Mouse (Mus musculus) intestine, embryonic 15.5 days (tissue): Measurements from ENCODE around the gene Axin1. TPM values are rescaled to one million over a fixed set of nuclear protein-coding genes. Genes with fewer than 3 reads are reported as not detected.
A peak's percentile ranks its signal among the peaks of the same experiment; 100 is the strongest.

Experiments
- ATAC-seq: fragments of 200-750 bp; cut with Nextera tagmentation; 2 replicates; pipeline ENCODE4 v1.8.0; 2017; ENCODE audit warnings: moderate TSS enrichment, moderate library complexity
- H3K27ac ChIP-seq: fragments of 300-500 bp; sonication (generic); 2 replicates; pipeline ENCODE4 v1.5.1; 2015; ENCODE audit warnings: mild to moderate bottlenecking, inconsistent platforms
- H3K27me3 ChIP-seq: fragments of 300-500 bp; sonication (generic); replicated peaks from 2 replicates; pipeline ENCODE4 v1.6.1; 2015; ENCODE audit warnings: inconsistent platforms
- H3K36me3 ChIP-seq: fragments of 300-500 bp; sonication (generic); 2 replicates; pipeline ENCODE4 v1.6.1; 2015; ENCODE audit warnings: inconsistent platforms
- H3K4me1 ChIP-seq: fragments of 300-500 bp; sonication (generic); replicated peaks from 2 replicates; pipeline ENCODE4 v1.6.1; 2015; ENCODE audit warnings: inconsistent platforms
- H3K4me2 ChIP-seq: fragments of 300-500 bp; sonication (generic); replicated peaks from 2 replicates; pipeline ENCODE4 v1.6.1; 2015; ENCODE audit warnings: mild to moderate bottlenecking, inconsistent platforms
- H3K4me3 ChIP-seq: fragments of 300-500 bp; sonication (generic); replicated peaks from 2 replicates; pipeline ENCODE4 v1.5.1; 2015; ENCODE audit warnings: inconsistent platforms
- H3K9ac ChIP-seq: fragments of 300-500 bp; sonication (generic); 2 replicates; pipeline ENCODE4 v1.6.1; 2015; ENCODE audit warnings: inconsistent platforms
- H3K9me3 ChIP-seq: fragments of 300-500 bp; sonication (generic); 2 replicates; pipeline ENCODE4 v1.6.1; 2016; ENCODE audit warnings: inconsistent platforms
- WGBS: fragments of 180-500 bp; shearing (Covaris S2); methylation state at CpG from one replicate; pipeline ENCODE4 v1.1.7; 2015; 5-methylcytosine and 5-hydroxymethylcytosine counted together
- polyA plus RNA-seq: library from polyadenylated mRNA; unstranded; fragments of >200 nt; fragmentation: Nextera tagmentation; extraction: Ambion mirVana; gene quantifications from 2 replicates; pipeline ENCODE4 v1.2.1, GENCODE M21; 2015

Axin1 gene
- polyA plus RNA-seq, 1 experiment from 2014 or later = 17.8 TPM

DNA sequence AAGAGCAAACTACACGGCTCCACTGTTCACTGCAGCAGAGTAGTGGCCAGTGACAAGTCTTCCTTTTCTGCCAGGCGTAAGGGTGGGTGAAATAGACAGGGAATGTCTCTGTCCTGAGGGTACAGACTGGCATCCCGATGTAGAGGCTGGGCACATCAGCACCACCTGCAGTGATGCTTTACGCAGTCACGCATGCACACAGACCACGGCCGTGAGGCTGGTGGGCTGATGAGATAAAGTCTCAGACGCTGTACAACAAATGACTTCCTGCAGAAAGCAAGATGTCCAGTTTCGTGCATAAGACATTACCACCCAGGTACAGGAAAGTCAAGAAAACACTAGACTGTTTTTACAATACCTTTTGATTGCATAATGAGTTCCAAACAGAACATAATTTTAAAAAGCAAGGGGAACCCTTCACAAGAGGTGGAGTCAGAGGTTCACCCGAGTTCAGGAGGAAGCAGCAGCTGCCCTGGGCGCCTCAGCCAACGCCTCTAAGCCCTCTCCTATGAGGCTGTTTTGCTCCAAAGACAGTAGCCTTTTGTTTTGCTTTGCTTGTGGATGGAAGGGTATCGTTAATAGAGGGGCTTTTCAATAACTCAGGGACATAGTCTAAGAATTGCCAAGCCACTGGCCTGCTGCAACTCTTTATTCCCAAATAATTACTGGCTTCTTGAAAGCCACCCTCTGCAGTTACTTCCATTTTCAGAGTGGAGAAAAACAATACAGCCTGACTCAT is 96.8 kb downstream of the Axin1 start:
- 50% methylated on average over 13 of the region's 13 CpGs for WGBS
- Histone ChIP-seq H3K36me3 (no peaks in the 10 kb centered on the region), H3K9me3 (no peaks in the 10 kb centered on the region), H3K27me3 (no peaks in the 10 kb centered on the region), H3K4me3 (no peak overlapping the region), H3K27ac (peak overlapping the region; percentile 61), H3K4me2 (peak overlapping the region; percentile 4; the same call in 1 of the 2 replicates), H3K9ac (no peak overlapping the region), H3K4me1 (peaks cover 7% of the 10 kb centered on the region)
- peak; percentile 22; the same call in 1 of the 2 replicates for ATAC-seq

DNA sequence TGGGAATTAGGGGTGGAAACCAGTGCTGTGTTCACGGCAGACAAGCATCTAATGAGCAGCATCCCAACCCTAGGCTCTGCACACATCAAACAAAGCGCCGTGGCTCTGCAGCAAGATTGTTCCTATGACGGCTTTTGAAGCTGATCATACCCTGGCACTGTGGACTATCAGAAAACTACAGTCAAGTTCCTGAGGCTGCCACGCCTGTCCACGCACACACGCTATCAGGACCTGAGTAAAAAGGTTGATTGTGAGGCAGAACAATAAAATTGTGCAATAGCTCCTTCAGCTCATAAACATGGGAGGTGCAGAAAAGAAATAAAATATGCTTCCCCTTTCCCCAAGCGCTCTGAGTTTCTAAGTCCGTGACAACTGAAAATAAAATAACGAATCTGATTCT is 99.2 kb downstream of the Axin1 start:
- ATAC-seq = peak; percentile 81
- no peaks in the 10 kb centered on the region for H3K36me3 ChIP-seq
- 68% methylated on average over 10 of the region's 10 CpGs for WGBS
- no peaks in the 10 kb centered on the region for H3K27me3 ChIP-seq
- H3K4me3 ChIP-seq = no peak overlapping the region
- H3K27ac ChIP-seq = peak overlapping the region; percentile 54
- H3K4me1 ChIP-seq = peaks cover 12% of the 10 kb centered on the region
- 0 out of 2 replicates have a peak overlapping the region, but pooled peaks have one; percentile 22 for H3K4me2 ChIP-seq
- no peak overlapping the region for H3K9ac ChIP-seq
- no peaks in the 10 kb centered on the region for H3K9me3 ChIP-seq

DNA sequence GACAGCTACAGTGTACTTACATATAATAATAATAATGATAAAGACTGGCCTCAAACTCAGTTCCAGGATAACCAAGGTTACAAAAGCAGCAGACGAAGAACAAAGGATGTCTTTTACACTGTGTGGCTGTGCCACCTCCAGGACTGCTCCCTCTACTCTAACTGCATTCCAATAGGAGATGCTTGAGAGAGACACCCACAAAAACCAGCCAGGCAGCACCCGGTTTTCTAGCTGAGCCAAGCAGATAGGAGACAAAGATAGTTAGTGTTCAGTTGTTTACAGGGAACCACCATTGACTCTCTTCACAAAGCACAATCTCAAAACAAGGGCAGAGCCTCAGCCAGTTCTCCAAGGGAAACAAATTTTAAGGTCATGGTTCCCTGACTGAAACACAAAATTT is 101.1 kb downstream of the Axin1 start:
- H3K27me3 ChIP-seq = no peaks in the 10 kb centered on the region
- H3K9me3 ChIP-seq = no peaks in the 10 kb centered on the region
- peaks cover 12% of the 10 kb centered on the region for H3K4me1 ChIP-seq
- H3K4me2 ChIP-seq = no peak overlapping the region
- 60% methylated on average over 2 of the region's 2 CpGs for WGBS
- no peaks in the 10 kb centered on the region for H3K36me3 ChIP-seq
- peak overlapping the region; percentile 52 for H3K27ac ChIP-seq
- H3K9ac ChIP-seq = no peak overlapping the region
- H3K4me3 ChIP-seq = no peak overlapping the region
- ATAC-seq = no peak

DNA sequence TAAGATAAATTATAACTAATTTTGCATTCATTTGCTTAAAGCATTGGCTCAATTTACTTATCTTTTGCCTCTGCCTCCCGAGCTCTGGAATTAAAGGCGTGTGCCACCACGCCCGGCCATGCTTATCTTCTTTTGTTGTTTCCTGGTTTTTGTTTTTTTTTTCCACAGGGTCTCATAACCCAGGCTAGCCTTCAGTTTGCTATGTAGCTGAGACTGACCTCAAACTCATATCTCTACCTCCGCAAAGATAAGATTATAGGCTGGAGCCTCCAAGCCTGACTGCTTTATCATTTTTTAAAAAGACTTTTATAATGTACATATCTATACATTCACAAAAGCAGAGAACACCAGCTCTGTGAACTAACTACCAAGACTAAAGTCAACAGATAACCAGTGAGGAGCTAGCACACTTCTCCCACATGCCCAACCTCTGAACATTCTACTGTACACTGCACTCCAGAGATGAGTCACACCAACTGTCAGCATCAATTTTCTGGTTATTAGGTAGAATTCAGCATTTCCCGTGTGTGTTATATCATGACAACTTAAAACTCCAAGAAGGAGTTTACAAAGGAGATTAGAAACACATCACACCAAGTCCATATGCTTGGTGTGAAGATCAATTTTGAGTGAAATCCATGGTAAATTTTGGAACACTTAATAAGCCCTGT is 101.8 kb downstream of the Axin1 start:
- no peak for ATAC-seq
- Histone ChIP-seq H3K4me1 (peaks cover 9% of the 10 kb centered on the region), H3K36me3 (no peaks in the 10 kb centered on the region), H3K9me3 (no peaks in the 10 kb centered on the region), H3K4me3 (no peak overlapping the region), H3K27ac (no peak overlapping the region), H3K4me2 (no peak overlapping the region), H3K27me3 (no peaks in the 10 kb centered on the region), H3K9ac (no peak overlapping the region)
- WGBS = 53% methylated on average over 6 of the region's 6 CpGs

DNA sequence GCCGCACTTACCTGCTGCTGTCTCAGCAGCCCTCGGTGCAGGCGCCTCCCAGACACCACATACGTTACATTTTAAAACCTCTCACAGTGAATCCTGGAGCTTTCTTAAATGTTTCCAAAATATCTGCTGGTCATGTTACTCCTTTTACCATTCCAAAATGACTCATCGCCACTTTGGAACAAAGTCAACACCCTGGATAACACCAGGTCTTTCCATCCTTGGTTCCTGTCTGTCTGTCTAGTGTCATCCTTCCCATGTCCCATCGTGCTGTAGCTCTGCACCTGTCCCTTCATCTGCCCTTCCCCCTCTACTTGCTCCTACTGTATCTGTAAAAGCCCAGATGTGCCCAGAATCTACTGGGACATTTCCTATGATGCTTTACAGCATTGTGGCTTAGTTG is 102.5 kb downstream of the Axin1 start:
- H3K36me3 ChIP-seq = no peaks in the 10 kb centered on the region
- H3K27ac ChIP-seq = peak overlapping the region; percentile 41; the same call in 1 of the 2 replicates
- WGBS = 70% methylated on average over 6 of the region's 6 CpGs
- no peaks in the 10 kb centered on the region for H3K9me3 ChIP-seq
- H3K27me3 ChIP-seq = no peaks in the 10 kb centered on the region
- ATAC-seq = no peak
- peaks cover 9% of the 10 kb centered on the region for H3K4me1 ChIP-seq
- H3K4me3 ChIP-seq = no peak overlapping the region
- no peak overlapping the region for H3K9ac ChIP-seq
- no peak overlapping the region for H3K4me2 ChIP-seq

DNA sequence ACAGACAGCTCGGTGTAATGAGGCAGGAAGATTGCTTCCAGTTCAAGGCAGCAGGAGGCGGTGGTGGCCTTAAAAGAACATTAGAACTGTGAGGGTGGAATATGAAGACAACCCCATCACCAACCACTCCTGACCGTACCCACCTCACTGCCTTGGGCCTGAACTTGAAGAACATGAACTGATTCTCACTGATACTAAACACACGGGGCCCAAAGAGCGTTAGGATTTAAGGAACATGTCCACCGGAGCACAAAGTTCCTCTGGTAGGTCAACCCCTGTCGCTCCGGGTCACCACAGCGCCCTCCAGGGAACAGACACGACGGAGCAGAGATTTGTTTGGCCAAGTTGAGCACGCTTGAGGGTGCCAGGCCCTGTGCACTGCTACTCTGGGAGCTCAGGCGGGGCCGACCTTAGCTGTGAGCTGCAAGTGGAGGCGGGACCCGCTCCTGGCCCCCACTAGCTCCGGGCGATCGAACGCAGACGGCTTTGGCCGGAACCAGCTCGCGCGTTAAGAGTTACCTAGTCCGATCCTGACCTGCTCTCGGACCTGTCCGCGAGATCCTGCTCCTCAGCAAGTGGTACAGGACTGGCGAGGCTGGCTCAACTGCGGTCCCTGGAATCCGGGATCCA is 105.1 kb downstream of the Axin1 start:
- Histone ChIP-seq H3K27me3 (no peaks in the 10 kb centered on the region), H3K27ac (peak overlapping the region; percentile 85), H3K9ac (peak overlapping the region; percentile 80), H3K4me3 (peak overlapping the region; percentile 74), H3K4me1 (peaks cover 4% of the 10 kb centered on the region), H3K9me3 (no peaks in the 10 kb centered on the region), H3K36me3 (no peaks in the 10 kb centered on the region), H3K4me2 (peak overlapping the region; percentile 83)
- under 1% methylated on average over 32 of the region's 32 CpGs for WGBS
- peak; percentile 73 for ATAC-seq

DNA sequence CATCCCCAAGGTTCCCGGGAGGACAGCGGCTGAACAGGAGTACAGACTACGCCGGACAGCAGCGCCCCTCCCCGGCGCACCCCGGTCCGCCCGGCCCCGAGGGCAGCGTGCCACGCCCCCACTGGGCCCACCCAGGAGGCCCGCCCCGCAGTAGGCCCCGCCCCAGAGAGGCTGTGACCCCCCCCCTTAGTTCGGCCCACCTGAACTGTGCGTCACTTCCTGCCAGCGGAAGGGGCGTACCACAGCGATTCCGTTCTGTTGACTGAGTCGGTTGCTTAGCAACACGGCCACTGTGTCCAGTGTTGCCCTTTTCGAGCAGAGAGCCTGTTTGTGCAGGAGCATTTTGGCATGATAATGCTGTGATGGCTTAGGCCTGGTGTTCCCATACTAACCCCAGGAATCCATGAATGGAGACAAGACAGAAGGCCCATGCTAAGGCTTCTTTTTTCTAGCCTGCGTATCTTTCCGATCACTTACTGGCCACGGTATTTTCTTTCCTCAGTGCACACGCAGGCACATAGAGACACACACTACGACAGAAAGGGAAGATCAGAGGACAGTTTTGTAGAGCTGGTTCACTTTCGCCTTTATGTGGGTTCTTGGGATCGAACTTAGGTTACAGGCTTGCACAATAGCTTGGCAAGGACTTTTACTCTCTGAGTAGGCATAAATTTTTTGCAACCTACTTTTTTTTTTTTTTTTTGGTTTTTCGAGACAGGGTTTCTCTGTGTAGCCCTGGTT is 105.8 kb downstream of the Axin1 start, which contains the start of gene Fam234a:
Fam234a (minus strand) TSS at position 142 of the 741 bp plus-strand sequence.
- H3K27me3 ChIP-seq = no peaks in the 10 kb centered on the region
- H3K9me3 ChIP-seq = no peaks in the 10 kb centered on the region
- H3K9ac ChIP-seq = peak within 1 kb of the TSS; percentile 80
- peak; percentile 96 for ATAC-seq
- WGBS = 8% methylated on average over 30 of the region's 33 CpGs
- no peaks in the 10 kb centered on the region for H3K36me3 ChIP-seq
- peaks cover 4% of the 10 kb centered on the region for H3K4me1 ChIP-seq
- peak within 1 kb of the TSS; percentile 85 for H3K27ac ChIP-seq
- peak within 1 kb of the TSS; percentile 83 for H3K4me2 ChIP-seq
- peak within 1 kb of the TSS; percentile 74 for H3K4me3 ChIP-seq

Other genes with a start within 250 kb of the Axin1 start
- 21.4 and 24.9 TPM in 2 replicates for gene Rab40c, start 219.0 kb upstream of the Axin1 start, polyA plus RNA-seq
- 52.1 and 56.4 TPM in 2 replicates for gene Pigq, start 193.8 kb upstream of the Axin1 start, polyA plus RNA-seq
- 0.10 and 0.46 TPM in 2 replicates for gene Nhlrc4, start 193.7 kb upstream of the Axin1 start, polyA plus RNA-seq
- 0.20 and 0.28 TPM in 2 replicates for gene A930017K11Rik, start 186.1 kb upstream of the Axin1 start, polyA plus RNA-seq
- gene Capn15, start 152.9 kb upstream of the Axin1 start, polyA plus RNA-seq = 18.5 and 25.1 TPM in 2 replicates
- gene Rab11fip3, start 69.1 kb upstream of the Axin1 start, polyA plus RNA-seq = 12.4 and 13.6 TPM in 2 replicates
- gene Decr2, start 48.4 kb upstream of the Axin1 start, polyA plus RNA-seq = 39.4 and 42.7 TPM in 2 replicates
- gene Nme4, start 43.1 kb upstream of the Axin1 start, polyA plus RNA-seq = 96.7 and 107 TPM in 2 replicates
- 8.7 and 10.9 TPM in 2 replicates for gene Tmem8, start 25.4 kb upstream of the Axin1 start, polyA plus RNA-seq
- gene Mrpl28, start 15.2 kb upstream of the Axin1 start, polyA plus RNA-seq = 218 and 240 TPM in 2 replicates
- 36.4 and 126 TPM in 2 replicates for gene Pdia2, start 60.4 kb downstream of the Axin1 start, polyA plus RNA-seq
- gene Rgs11, start 64.3 kb downstream of the Axin1 start, polyA plus RNA-seq = 11.8 and 19.3 TPM in 2 replicates
- 53.4 and 94.1 TPM in 2 replicates for gene Arhgdig, start 69.1 kb downstream of the Axin1 start, polyA plus RNA-seq
- gene Fam234a, start 105.6 kb downstream of the Axin1 start, polyA plus RNA-seq = 89.5 and 101 TPM in 2 replicates
- 82.9 and 93.8 TPM in 2 replicates for gene Luc7l, start 114.2 kb downstream of the Axin1 start, polyA plus RNA-seq